Mouse (Mus musculus) gastrocnemius, adult 18-20 months (tissue): ENCODE results near the gene Taf12. TPM values are rescaled to one million over a fixed set of nuclear protein-coding genes. Genes with fewer than 3 reads are reported as not detected.
"Not testable (repeated sequence)": the region's sequence is repeated elsewhere in the genome, so short reads cannot be mapped to it uniquely, and the experiment has no call there.

Experiments used
- DNase-seq: peaks from one replicate; pipeline ENCODE4 v3.0.0; 2021; ENCODE audit warnings: low spot score
- total RNA-seq, 2 experiments: library from RNA; stranded (reverse); gene quantifications; 2 replicates each; pipeline ENCODE4 v1.2.3; 2021

Gene Taf12
- total RNA-seq, 2 experiments from 2014 or later, result 34.4 to 37.3 TPM

- peak; percentile 90 for DNase-seq
Measured at GRCm38 (mm10) chr4:132269740-132270560, 4.2 kb upstream of the Taf12 start.

DNA sequence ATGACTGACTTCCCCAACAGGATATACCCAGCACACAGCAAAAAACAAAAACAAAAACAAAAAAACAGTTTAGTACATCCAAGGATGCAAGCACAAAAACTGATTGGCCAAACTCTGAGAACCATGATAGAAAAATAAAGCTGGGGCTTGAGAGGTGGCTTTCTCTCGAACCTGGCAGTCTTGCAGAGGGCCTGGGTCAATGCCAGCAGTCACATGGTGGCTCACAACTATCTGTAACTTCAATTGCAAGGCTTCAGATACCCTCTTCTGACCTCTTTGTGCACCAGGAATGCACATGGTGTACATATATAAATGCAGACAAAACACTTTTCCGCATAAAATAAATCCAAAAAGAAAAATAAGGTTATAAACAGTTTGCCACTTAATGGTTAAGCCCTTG, 1.0 kb upstream of the Taf12 start:
- DNase-seq, result no peak

- DNase-seq, result no peak
Measured at GRCm38 (mm10) chr4:132275949-132276348, 1.8 kb downstream of the Taf12 start.

DNA sequence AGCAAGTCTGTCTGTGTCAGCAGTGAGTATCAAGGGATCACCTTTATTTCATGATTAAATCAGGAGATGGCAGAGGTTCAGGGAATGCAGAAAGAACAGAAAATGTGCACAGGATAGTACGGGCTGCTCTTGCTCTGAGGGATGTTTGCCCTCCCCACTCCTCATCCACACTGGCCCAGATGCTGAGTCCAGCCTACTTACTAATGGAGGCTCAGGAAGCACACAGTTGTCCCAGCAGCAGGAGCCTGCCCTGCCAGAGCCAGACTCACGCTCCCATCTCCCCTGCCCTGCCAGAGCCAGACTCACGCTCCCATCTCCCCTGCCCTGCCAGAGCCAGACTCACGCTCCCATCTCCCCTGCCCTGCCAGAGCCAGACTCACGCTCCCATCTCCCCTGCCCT, 14.7 kb downstream of the Taf12 start:
- DNase-seq, result not testable (repeated sequence)

- DNase-seq, result no peak
Measured at GRCm38 (mm10) chr4:132291056-132291455, 16.9 kb downstream of the Taf12 start.

DNA sequence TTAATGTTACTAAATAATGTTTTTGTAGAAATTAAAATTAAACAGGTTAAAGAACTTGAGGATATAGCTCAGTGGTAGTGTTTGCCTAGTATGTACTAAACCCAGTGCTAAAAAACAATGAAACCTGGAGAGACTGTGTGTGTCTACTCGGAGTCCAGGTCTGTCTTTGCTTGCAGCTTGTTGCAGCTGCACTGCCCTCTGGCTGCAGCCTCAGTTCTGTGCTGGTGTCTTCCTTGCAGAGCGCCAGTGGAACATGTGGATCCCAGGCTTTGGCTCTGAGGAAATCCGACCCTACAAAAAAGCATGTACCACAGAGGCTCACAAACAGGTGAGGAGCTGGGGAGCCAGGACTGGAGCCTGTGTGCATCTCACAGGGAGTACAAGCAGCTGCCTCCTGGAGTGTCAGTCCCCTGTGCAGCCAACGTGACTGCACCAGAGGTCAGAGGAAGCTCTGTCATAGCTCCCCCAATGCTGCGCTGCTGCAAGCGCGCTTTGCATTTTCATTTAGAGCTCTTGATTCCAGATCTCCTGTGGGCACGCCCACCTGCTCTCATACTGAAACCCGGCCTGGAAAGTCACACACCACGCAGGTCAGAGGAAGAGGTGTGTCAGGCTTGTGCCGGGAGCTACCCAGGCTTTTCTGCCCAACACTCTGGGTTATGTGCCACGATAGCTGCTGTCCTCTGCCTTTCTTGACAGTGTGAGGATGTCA, 17.6 kb downstream of the Taf12 start:
- DNase-seq, result no peak

DNA sequence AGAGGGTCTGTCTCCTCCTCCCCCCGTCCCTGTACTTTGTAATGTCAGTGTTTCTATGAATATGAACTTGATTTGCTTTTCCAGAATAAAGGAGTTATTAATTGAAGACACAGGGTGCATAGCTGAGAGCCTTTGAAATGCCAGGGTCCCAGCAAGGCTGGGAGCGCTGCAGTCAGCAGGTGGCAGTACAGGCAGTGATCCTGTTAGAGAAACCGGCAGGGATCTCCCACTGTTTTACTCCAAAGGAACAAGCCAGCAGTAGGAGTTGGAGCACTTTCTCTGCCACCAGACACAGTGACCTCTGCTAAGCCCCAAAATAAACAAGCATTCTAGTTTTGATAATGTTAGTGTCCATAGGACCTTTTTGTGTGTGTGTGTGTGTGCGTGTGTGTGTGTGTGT, 18.8 kb downstream of the Taf12 start:
- no peak for DNase-seq

DNA sequence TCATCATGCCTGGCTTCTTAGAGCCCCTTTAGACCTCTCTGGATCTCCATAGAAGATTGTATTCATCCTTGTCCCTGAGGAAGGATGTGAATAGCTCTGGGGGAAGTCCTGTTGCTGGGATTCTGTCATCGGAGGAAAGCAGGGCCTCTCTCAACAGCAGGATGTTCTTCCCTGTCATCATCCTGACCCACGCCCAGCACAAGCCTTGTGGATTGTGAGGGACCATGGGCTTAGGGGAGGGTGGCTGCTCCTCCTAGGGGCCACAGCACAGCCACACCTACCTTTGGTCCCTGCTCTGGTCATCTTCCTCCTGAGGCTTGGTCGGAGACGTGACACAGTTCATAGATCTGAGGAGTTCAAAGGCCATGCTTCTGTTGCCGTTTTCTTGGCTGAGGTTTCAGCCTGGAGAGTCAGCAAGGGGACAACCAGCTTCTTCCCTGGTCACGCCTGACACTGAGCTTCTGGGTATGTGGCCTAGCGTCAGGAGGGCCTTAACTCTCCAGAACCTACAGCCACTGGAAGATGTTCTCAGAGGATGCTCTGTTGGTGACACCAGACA, 19.6 kb downstream of the Taf12 start:
- no peak for DNase-seq

DNA sequence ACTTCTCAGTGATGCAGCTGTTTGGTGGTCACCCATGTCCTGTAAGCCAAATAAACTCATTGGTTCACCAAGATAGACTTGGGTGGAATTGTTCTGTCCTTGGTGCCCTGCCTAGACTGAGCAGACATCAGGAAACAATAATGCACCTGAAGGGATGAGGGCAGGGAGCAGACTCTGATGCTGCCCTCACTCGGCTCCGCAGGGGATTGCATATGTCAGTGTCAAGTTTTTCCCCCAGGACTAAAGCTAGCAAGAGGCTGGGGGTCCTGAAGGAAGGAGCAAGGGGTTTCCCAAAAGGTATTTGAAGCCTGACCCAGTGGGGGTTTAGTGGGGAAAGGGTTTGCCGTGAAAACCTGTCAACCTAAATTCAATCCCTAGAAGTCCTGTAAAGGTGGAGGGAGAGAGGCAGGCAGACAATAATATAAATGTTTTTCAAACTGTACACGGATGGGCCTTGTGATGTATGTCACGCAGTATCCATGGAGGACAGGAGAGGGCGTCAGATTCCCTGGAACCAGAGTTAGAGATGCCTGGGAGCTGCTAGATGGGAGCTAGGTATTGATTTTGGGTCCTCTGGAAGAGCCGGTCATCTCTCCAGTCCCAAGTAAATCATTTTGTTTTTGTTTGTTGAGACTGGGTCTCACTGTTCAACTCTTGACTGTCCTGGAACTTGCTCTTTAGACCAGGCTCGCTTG, 21.7 kb downstream of the Taf12 start:
- DNase-seq, result no peak

DNA sequence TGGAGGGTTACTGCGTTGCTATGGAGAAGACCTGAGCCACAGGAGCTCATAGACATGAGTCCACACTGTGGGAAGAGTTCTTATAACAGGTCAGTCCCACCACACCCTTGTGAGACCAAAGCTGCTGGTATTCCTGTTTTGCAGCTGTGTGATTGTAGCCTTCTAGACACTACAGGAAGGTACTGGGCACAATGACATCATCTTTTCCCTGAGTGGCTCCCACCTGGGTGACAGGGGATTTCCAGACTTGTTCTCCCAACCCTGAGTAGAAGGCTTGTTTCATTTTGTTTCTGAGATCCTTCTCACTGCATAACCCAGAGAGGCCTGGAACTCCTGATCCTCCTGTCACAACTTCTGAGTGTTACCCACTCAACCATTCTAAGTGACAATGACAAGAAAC, 25.7 kb downstream of the Taf12 start:
- no peak for DNase-seq

DNA sequence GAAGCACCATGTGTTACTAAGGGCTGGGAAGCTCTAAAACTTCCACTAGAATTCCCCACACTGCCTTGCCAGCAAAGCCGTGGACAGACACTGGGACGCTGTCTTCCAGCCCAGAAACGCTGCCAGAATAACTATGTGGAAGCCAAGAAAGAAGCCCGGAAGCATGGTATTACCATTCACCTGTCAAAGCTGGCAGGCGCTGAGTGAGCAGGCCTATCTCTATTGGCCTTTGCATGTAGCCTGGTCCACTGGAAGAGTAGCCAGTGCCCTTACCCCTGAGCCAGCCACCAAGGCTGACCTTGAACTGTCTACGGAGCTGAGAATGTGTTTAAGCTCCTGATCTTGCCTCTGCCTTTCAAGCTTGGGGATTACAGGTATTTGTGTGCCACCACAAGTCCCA, 27.3 kb downstream of the Taf12 start:
- peak; percentile 26 for DNase-seq

DNA sequence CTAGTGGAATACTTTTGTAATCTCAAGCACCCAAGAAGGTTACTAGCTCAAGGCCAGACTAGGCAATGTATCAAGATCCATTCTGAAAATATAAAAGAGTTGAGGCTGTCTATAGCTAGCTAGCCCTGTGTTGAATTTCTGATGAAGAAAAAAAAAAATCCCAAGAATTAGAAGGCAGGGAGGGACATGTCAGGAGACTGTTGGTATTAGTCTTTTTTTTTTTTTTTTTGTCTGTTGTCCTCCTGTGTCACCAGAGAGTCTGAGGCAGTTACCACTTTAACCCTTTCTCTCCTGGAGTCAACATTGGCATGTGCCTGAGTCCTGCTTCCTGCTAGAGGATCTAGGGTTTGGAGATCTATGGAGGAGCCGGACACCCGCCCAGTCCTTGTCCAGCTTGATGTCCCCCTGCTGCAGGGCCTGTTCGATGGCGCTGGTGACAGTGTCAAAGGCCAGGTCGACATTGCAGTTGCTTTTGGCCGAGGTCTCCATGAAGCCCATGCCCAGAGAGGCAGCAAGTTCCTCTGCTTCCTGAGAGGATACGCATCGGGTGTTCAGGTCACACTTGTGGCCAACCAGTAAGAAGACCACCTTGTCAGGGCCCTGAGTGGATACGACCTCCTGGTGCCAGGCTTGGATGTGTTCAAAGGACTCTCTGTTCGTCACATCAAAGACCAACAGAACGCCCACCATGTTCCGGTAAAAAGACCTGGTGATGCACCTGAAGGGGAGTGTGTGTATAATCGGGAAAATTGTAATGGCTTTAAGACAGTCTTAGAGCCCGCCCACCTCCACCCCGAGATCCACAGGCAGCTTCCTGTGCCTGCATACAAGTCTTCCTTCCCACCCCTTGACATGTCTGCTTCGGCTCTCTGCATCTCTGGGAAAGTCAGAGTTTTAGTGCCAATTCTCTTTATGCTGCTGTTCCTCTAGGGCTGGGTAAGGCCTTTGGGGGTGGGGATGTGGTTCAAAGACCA, 28.1 kb downstream of the Taf12 start:
- DNase-seq, result no peak

DNA sequence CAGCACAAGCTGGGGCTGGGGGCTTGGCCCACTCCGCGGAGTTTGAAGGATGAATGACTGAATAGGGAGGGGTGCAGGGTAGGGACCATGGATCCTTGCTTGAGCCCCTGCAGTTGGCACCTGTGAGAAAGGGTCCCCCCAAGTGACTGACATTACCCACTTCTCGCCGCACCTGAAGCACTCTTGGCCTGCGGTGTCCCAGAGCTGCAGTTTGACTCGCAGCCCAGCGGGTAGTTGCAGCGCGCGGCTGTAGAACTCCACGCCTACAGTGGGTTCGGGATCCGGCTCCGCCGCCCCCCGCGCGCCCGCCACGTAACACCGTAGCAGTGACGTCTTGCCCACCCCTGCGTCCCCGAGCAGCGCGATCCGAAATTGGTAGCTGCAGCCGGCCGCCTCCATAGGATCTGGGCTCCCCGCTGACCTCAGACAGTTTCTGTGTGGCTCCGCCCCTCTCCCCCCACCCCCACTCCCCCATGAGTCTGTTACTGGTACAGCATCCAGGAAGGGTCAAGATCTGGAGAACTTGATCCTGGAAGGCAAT, 28.8 kb downstream of the Taf12 start, which contains the start of gene Rab42:
Gene Rab42 (minus strand): TSS at position 447 of the 541 bp plus-strand sequence.
- peak; percentile 33 for DNase-seq

DNA sequence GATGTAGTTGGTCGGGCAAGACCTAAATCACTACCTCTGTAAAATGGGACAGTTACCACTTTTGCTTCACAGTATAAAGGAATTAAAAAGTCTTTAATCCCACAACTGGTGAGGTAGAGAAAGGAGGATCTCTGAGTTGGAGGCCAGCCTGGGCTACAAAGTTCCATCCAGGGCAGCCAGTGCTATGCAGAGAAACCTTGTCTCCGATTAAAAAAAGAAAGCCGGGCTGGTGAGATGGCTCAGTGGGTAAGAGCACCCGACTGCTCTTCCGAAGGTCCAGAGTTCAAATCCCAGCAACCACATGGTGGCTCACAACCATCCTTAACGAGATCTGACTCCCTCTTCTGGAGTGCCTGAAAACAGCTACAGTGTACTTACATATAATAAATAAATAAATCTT, 29.3 kb downstream of the Taf12 start:
- DNase-seq, result not testable (repeated sequence)

GRCm38 (mm10) chr4:132305276-132305675, 31.1 kb downstream of the Taf12 start:
- DNase-seq, result no peak

DNA sequence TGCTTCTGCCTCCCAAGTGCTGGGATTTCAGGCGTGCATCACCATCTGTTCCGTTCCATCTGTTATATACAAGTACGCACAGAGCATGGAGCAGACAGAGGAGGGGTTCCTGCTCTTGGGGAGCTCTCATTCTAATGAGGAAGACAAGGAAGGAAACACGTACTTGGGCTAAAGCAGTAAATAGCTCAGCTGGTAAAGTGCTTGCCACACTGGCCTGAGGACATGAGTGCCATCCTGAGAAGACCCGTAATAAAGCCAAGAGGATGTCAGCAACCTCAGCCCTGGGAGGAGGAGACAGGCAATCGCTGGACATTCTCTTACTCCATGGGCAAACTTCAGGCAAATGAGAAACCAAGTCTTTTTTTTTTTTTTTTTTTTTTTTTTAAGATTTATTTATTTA, 31.8 kb downstream of the Taf12 start:
- no peak for DNase-seq

GRCm38 (mm10) chr4:132308437-132309139, 34.4 kb downstream of the Taf12 start:
- DNase-seq, result peak; percentile 93

DNA sequence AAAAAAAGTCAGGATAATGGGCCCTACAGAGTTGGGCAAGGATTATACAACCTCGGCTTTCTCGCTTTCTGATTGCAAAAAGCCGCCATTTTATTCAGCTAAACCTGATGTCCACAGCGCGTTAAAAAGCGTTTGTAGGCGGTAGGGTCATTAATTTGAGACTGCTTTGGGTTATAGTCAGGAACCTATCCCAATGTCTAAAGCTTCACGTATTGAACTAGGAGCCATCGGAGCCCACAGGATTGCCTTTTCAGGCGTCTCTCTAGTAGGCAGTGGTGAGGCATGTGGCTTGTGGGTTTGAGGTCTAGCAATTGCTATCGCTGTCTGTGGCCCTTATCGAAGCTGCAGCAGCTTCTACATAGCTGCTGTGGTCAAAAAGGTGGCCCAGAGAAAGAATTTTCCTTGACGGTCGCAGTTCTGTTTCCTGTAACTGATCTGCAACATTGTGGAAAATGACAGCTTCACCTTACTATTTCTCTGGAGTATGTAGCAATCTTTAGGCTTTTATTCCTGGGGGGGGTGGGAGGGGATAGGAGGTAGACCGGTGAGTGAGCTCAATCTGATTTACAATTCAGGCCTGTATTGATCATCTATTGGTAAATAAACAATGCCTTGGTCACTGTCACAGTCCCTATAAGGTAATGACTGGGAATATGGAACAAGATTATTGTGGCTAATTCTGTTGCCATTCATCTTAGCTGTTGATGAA, 35.1 kb downstream of the Taf12 start:
- no peak for DNase-seq

DNA sequence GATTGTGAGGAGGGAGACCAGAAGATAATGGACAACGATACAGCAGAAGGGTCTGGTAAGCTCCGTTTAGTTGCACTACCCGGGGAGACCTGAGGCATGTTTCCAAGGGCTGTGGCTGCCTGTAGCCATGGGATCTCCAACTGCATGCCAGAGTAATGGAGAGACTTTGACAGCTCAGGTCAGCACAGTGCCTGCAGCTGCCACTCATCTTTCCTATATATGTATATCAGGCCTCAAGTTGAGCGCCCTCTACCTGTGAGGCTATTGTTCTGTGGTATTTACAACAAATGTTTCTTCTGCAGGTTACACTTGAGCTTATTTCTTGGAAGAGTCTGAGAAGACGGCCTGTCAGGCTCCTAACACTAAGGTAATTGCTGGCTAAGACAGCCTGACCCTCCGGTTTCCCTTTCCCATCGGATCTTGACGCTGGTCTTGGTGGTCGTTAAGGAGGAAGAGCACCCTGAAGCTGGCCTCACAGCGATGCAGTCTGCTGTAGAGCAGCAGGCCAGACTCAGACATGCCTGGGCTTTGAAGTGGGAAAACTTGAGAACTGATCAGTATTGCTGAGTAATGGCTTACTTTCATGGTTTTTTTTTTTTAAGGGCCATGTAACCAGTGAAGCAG, 35.8 kb downstream of the Taf12 start:
- peak; percentile 62 for DNase-seq
